Mouse (Mus musculus): ENCODE data around the gene Itga2b. TPM values are rescaled to one million over a fixed set of nuclear protein-coding genes. Genes with fewer than 3 reads are reported as not detected.

The Itga2b gene
- polyA plus RNA-seq, 1 experiment from 2014 or later, result 1.9 TPM

GRCm38 (mm10) chr11:102486733-102487386 is 16.9 kb upstream of the Itga2b start:
- POLR2A ChIA-PET, result interaction anchor here (1.1 kb wide), 1 partner anchor 166 kb away, joined by 3 read pairs; no protein-coding TSS in a partner anchor
- peak; percentile 81 for TF ChIP-seq CTCF (IDR thresholded peaks at IDR 0.05)
- in situ Hi-C loops (cut with MboI; ENCODE audit: low pct_unique_long_range_greater_than_20kb), result loop anchor here (5.0 kb wide), 2 partner anchors 75 to 160 kb away; no protein-coding TSS in a partner anchor
- no peak for ATAC-seq
- no peak for DNase-seq (ENCODE audit: low read depth, low spot score)
- no peaks in the 10 kb centered on the region for H3K27me3 ChIP-seq
- CTCF ChIA-PET, result interaction anchor here (0.7 to 2.6 kb wide), 15 partner anchors 8 to 165 kb away, joined by 3 to 9 read pairs (median 4); no protein-coding TSS in a partner anchor

DNA sequence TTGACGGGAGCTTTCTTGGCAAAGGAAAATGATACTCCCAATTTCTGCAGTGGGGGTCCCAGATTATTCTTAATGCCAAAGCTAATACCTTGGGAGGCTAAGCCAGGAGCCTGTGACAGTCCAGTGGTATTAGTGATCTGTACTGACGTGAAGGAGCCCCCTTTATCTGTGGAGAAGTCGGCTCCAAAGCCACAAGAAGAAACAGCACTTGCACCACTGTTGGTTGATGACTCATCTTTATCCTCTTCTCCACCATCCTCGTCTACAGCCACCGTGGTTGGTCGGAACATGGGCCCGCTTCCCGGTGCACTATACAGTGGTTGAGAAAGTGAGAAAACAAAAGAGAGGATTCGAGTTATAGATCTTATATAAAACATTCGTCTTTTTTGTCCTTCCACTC is 11.9 kb upstream of the Itga2b start:
- no peaks in the 10 kb centered on the region for H3K27me3 ChIP-seq
- in situ Hi-C loops (cut with MboI; ENCODE audit: low pct_unique_long_range_greater_than_20kb), result no loop called here
- CTCF ChIA-PET, result interaction anchor here (1.4 kb wide), 1 partner anchor 10 kb away, joined by 3 read pairs; no protein-coding TSS in a partner anchor
- POLR2A ChIA-PET, result no interaction called here
- no peak for DNase-seq (ENCODE audit: low read depth, low spot score)
- ATAC-seq, result no peak
- no peak for TF ChIP-seq CTCF (IDR thresholded peaks at IDR 0.05)

GRCm38 (mm10) chr11:102480897-102481296 is 11.0 kb upstream of the Itga2b start:
- CTCF ChIA-PET, result interaction anchor here (1.4 kb wide), 1 partner anchor 9 kb away, joined by 3 read pairs; no protein-coding TSS in a partner anchor
- POLR2A ChIA-PET, result no interaction called here
- in situ Hi-C loops (cut with MboI; ENCODE audit: low pct_unique_long_range_greater_than_20kb), result no loop called here
- DNase-seq (ENCODE audit: low read depth, low spot score) (no peak), ATAC-seq (no peak)
- TF ChIP-seq CTCF (IDR thresholded peaks at IDR 0.05), result no peak
- no peaks in the 10 kb centered on the region for H3K27me3 ChIP-seq

GRCm38 (mm10) chr11:102480111-102480510 is 10.2 kb upstream of the Itga2b start:
- H3K27me3 ChIP-seq, result no peaks in the 10 kb centered on the region
- DNase-seq (ENCODE audit: low read depth, low spot score), result no peak
- ATAC-seq, result no peak
- ChIA-PET POLR2A (no interaction called here), CTCF (interaction anchor here (1.4 kb wide), 1 partner anchor 20 kb away, joined by 3 read pairs; no protein-coding TSS in a partner anchor)
- in situ Hi-C loops (cut with MboI; ENCODE audit: low pct_unique_long_range_greater_than_20kb), result no loop called here
- no peak for TF ChIP-seq CTCF (IDR thresholded peaks at IDR 0.05)

DNA sequence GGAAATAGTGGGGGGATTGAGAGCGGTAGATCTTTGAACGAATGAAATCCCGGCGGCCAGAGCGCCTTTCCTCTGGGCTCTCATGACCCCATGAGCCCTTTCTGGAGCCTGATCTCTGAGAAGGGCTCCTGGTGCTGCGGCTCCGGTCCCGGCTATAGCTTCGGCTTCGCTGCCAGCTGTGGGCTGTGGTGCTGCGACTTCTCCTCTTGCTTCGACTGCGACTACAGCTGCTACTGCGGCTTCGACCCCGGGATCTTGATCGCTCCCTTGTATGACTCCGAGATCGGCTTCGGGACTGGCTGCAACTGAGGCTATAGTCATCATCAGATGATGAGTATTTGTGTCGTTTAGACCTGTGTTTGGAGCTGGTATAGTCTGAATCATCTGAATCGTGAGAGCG is 9.7 kb upstream of the Itga2b start:
- no peak for TF ChIP-seq CTCF (IDR thresholded peaks at IDR 0.05)
- ATAC-seq (no peak), DNase-seq (ENCODE audit: low read depth, low spot score) (no peak)
- in situ Hi-C loops (cut with MboI; ENCODE audit: low pct_unique_long_range_greater_than_20kb), result no loop called here
- H3K27me3 ChIP-seq, result no peaks in the 10 kb centered on the region
- CTCF ChIA-PET, result interaction anchor here (1.4 kb wide), 1 partner anchor 21 kb away, joined by 3 read pairs; no protein-coding TSS in a partner anchor
- POLR2A ChIA-PET, result no interaction called here

DNA sequence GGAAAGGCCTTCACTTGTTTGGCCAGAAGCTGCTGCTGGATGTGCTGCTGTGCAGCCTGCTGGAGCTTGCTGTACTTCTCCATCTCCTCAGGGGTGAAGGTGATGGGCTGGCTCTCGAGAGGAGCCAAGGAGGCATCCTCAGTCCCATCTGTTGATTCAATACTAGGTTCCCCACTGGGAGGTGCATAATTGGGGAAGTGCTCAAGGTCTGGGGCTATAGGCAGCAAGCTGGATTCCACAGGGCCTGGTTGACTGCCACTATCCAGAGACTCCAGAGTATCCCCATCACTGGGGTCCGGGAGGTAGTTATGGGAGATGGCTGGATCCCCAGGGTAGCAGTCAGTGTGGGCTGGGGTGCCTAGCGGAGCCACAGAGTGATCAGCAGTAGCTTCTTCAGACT is 8.7 kb upstream of the Itga2b start:
- H3K27me3 ChIP-seq, result no peaks in the 10 kb centered on the region
- CTCF ChIA-PET, result interaction anchor here (0.8 to 1.1 kb wide), 2 partner anchors 8 to 9 kb away, joined by 3 to 4 read pairs; no protein-coding TSS in a partner anchor
- POLR2A ChIA-PET, result interaction anchor here (0.6 kb wide), 1 partner anchor 18 kb away, joined by 3 read pairs; no protein-coding TSS in a partner anchor
- in situ Hi-C loops (cut with MboI; ENCODE audit: low pct_unique_long_range_greater_than_20kb), result no loop called here
- ATAC-seq, result no peak
- no peak for DNase-seq (ENCODE audit: low read depth, low spot score)
- TF ChIP-seq CTCF (IDR thresholded peaks at IDR 0.05), result no peak

DNA sequence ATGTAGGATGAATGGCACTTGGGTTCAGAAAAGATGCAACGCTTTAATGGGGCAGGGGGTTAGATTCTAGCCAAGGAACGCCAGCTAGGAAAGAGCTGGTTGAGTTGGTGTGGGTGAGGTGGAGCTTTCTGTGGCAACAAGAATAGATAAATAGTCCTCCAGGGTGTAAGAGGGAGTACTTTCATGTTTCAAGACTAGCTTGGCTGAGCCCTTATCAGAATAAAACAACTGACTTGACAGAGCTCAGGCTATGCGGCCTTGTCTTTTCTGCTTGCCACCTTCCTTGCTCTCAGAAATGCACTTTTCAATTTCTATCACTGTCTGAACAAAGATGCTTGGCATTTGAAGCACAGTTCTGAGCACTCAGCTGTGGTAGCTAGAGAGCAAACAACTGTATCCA is 5.1 kb upstream of the Itga2b start:
- H3K27me3 ChIP-seq, result no peaks in the 10 kb centered on the region
- DNase-seq (ENCODE audit: low read depth, low spot score) (no peak), ATAC-seq (no peak)
- ChIA-PET CTCF (interaction anchor here (1.1 kb wide), 1 partner anchor 12 kb away, joined by 3 read pairs; no protein-coding TSS in a partner anchor), POLR2A (no interaction called here)
- TF ChIP-seq CTCF (IDR thresholded peaks at IDR 0.05), result no peak
- in situ Hi-C loops (cut with MboI; ENCODE audit: low pct_unique_long_range_greater_than_20kb), result no loop called here

DNA sequence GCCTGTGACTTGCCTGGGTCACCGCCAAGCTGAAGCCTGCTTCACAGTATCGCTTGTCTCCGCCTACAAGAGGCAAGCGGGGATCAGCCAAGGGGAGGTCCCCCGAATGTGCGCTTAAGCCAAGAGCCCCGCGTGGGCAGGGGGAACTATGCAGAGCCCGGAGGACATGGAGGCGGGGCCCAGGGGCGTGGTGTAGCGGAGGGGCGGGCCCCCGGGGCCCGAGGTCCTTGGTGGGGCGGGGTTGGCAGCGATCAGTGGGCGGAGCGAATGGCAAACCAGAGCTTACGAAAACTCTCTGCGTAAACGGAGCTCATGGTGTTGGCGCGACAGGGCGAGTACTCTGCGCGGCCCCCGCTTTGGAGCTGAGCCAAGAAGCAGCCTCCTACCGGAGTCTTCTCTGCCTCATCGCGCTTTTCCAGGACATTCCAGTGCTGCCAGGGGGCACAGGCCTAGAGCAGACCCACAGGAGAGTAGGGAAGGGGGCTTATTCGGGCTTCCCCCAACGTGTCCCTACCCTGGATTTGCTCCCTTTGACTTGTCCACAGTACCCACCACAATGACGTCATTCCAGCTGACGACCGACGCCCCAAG is 2.8 kb downstream of the Itga2b start:
- peak; percentile 61 for ATAC-seq
- ChIA-PET CTCF (interaction anchor here (1.3 kb wide), 1 partner anchor 20 kb away, joined by 3 read pairs; the partner anchor contains the start of gene Fam171a2), POLR2A (interaction anchor here (0.7 to 1.1 kb wide), 2 partner anchors 10 to 57 kb away, joined by 3 to 4 read pairs; no protein-coding TSS in a partner anchor)
- H3K27me3 ChIP-seq, result no peaks in the 10 kb centered on the region
- TF ChIP-seq CTCF (IDR thresholded peaks at IDR 0.05), result no peak
- in situ Hi-C loops (cut with MboI; ENCODE audit: low pct_unique_long_range_greater_than_20kb), result no loop called here
- peak; percentile 73 for DNase-seq (ENCODE audit: low read depth, low spot score)

GRCm38 (mm10) chr11:102465713-102466436 is 4.0 kb downstream of the Itga2b start:
- in situ Hi-C loops (cut with MboI; ENCODE audit: low pct_unique_long_range_greater_than_20kb), result no loop called here
- DNase-seq (ENCODE audit: low read depth, low spot score) (peak; percentile 41), ATAC-seq (peak; percentile 8)
- ChIA-PET CTCF (interaction anchor here (2.7 kb wide), 1 partner anchor 18 kb away, joined by 9 read pairs; the partner anchor contains the start of gene Fam171a2), POLR2A (interaction anchor here (1.1 kb wide), 1 partner anchor 56 kb away, joined by 4 read pairs; no protein-coding TSS in a partner anchor)
- no peaks in the 10 kb centered on the region for H3K27me3 ChIP-seq
- no peak for TF ChIP-seq CTCF (IDR thresholded peaks at IDR 0.05)

- in situ Hi-C loops (cut with MboI; ENCODE audit: low pct_unique_long_range_greater_than_20kb), result no loop called here
- no peak for TF ChIP-seq CTCF (IDR thresholded peaks at IDR 0.05)
- no peaks in the 10 kb centered on the region for H3K27me3 ChIP-seq
- ChIA-PET CTCF (interaction anchor here (2.7 kb wide), 1 partner anchor 17 kb away, joined by 9 read pairs; the partner anchor contains the start of gene Fam171a2), POLR2A (interaction anchor here (1.6 kb wide), 1 partner anchor 18 kb away, joined by 5 read pairs; no protein-coding TSS in a partner anchor)
- DNase-seq (ENCODE audit: low read depth, low spot score) (no peak), ATAC-seq (no peak)
Measured at GRCm38 (mm10) chr11:102464901-102465300, 5.0 kb downstream of the Itga2b start.
